Mouse (Mus musculus) forebrain, embryonic 13.5 days (tissue): ENCODE data around the gene Ints6. TPM values are rescaled to one million over a fixed set of nuclear protein-coding genes. Genes with fewer than 3 reads are reported as not detected.
"Not testable (repeated sequence)": the region's sequence is repeated elsewhere in the genome, so short reads cannot be mapped to it uniquely, and the experiment has no call there.

Source experiments
- ATAC-seq: fragments of 200-750 bp; cut with Nextera tagmentation; 2 replicates; pipeline ENCODE4 v1.8.0; 2017
- H3K27ac ChIP-seq: fragments of 300-500 bp; sonication (generic); 2 replicates; pipeline ENCODE4 v1.5.1; 2015; ENCODE audit warnings: inconsistent platforms, mild to moderate bottlenecking, moderate library complexity
- H3K27me3 ChIP-seq: fragments of 300-500 bp; sonication (generic); 2 replicates; pipeline ENCODE4 v1.6.1; 2015; ENCODE audit warnings: mild to moderate bottlenecking, inconsistent platforms
- H3K36me3 ChIP-seq: fragments of 300-500 bp; sonication (generic); 2 replicates; pipeline ENCODE4 v1.6.1; 2015; ENCODE audit warnings: mild to moderate bottlenecking, inconsistent platforms; ENCODE audit not compliant: poor library complexity, severe bottlenecking
- H3K4me1 ChIP-seq: fragments of 300-500 bp; sonication (generic); 2 replicates; pipeline ENCODE4 v1.6.1; 2015; ENCODE audit warnings: inconsistent platforms
- H3K4me2 ChIP-seq: fragments of 300-500 bp; sonication (generic); 2 replicates; pipeline ENCODE4 v1.6.1; 2015; ENCODE audit warnings: inconsistent platforms, mild to moderate bottlenecking, moderate library complexity
- H3K4me3 ChIP-seq: fragments of 300-500 bp; sonication (generic); 2 replicates; pipeline ENCODE4 v1.5.1; 2015; ENCODE audit warnings: mild to moderate bottlenecking, inconsistent platforms
- H3K9ac ChIP-seq: fragments of 300-500 bp; sonication (generic); 2 replicates; pipeline ENCODE4 v1.6.1; 2015; ENCODE audit warnings: mild to moderate bottlenecking, inconsistent platforms
- H3K9me3 ChIP-seq: fragments of 300-500 bp; sonication (generic); replicated peaks from 2 replicates; pipeline ENCODE4 v1.6.1; 2016; ENCODE audit warnings: inconsistent platforms
- WGBS: fragments of 180-500 bp; shearing (Covaris S2); methylation state at CpG from one replicate; pipeline ENCODE4 v1.1.7; 2015; 5-methylcytosine and 5-hydroxymethylcytosine counted together
- polyA plus RNA-seq: library from polyadenylated mRNA; unstranded; fragments of >200 nt; fragmentation: Nextera tagmentation; extraction: Ambion mirVana; gene quantifications from 2 replicates; pipeline ENCODE4 v1.2.1, GENCODE M21; 2015

Ints6 gene
- polyA plus RNA-seq, 1 experiment from 2014 or later: 17.9 TPM

DNA sequence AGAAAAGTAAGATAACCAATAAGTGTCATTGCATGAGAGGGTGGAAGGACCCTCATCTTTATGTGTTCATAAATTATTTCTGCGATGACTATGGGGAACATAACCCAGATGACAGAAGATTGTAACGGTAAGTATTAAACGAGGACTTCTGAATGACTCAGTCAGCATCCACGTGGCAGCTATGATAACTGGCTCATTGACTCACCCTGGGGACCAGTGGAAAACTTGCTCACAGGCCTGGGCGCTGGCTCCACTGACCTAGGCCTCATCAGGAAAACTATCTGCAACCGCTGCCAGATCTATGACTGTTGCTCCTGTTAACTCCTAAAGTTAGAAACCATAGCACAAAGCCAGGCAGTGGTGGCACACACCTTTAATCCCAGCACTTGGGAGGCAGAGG, 112.6 kb downstream of the Ints6 start:
- no peak for ATAC-seq
- H3K4me2 ChIP-seq: no peak overlapping the region
- no peak overlapping the region for H3K4me3 ChIP-seq
- no peaks in the 10 kb centered on the region for H3K4me1 ChIP-seq
- H3K9me3 ChIP-seq: no peaks in the 10 kb centered on the region
- H3K27me3 ChIP-seq: no peaks in the 10 kb centered on the region
- H3K9ac ChIP-seq: no peak overlapping the region
- 90% methylated on average over 6 of the region's 6 CpGs for WGBS
- no peaks in the 10 kb centered on the region for H3K36me3 ChIP-seq
- H3K27ac ChIP-seq: no peak overlapping the region

DNA sequence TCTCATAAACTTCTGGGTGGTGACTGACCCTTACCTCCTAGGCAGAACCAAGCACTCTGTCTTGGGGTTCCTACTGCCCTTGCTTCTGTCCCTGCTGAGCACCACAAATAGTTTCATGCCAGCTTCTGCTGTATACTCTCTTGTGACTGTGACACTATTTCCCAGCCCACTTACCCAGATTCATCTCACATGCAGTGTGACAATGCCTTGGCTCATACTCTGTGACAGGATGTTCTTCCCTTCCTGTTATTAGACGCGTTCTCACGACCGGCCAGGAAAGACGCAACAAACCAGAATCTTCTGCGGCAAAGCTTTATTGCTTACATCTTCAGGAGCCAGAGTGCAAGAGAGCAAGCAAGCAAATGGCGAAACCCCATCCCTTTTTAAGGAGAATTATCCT, 118.6 kb downstream of the Ints6 start:
- not testable (repeated sequence) for H3K9me3 ChIP-seq, H3K27ac ChIP-seq, ATAC-seq, H3K9ac ChIP-seq, H3K36me3 ChIP-seq, H3K4me2 ChIP-seq, H3K4me3 ChIP-seq, H3K27me3 ChIP-seq
- peaks cover 10% of the 10 kb centered on the region for H3K4me1 ChIP-seq
- WGBS: 96% methylated on average over 6 of the region's 7 CpGs

DNA sequence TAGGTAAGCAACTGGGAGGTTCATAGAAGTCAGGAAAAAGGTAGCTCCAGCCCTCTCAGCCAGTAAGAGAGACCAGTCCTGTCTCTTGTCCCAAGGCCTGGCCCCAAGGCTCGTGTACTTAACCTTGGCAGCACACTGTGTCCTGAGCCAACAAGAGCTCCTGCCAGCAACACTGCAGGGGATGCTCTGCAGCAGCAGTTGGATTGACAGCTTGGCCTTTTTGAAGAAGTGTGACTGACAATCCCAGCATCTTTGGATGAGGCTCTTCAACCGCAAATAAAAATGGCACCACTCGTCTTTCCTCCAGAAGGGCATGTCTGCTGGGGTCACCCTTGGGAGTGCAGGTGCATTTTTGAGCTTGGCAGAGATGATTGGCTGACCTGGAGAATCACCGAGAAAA, 120.6 kb downstream of the Ints6 start:
- no peak overlapping the region for H3K9ac ChIP-seq
- ATAC-seq: no peak
- no peak overlapping the region for H3K4me2 ChIP-seq
- no peak overlapping the region for H3K27ac ChIP-seq
- H3K27me3 ChIP-seq: no peaks in the 10 kb centered on the region
- peaks cover 12% of the 10 kb centered on the region for H3K4me1 ChIP-seq
- no peak overlapping the region for H3K4me3 ChIP-seq
- H3K9me3 ChIP-seq: no peaks in the 10 kb centered on the region
- WGBS: 76% methylated on average over 4 of the region's 4 CpGs
- H3K36me3 ChIP-seq: no peaks in the 10 kb centered on the region

DNA sequence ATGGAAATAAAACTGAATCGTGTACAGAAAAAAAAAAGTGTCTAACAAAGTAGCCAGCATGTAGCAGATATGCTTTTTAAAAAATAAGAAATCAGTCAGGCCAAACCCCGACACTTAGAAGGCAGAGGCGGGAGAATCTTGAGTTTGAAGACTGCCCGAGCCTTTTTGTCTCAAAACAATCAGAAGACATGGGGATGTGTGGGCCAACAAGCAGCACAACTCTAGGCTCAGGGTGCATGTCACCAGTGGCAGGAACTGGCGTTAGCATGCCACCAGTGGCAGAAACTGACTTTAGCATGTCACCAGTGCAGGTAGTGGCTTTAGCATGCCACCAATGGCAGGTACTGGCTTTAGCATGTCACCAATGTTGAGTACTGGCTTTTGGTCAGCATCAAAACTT, 121.4 kb downstream of the Ints6 start:
- H3K9me3 ChIP-seq: no peaks in the 10 kb centered on the region
- no peaks in the 10 kb centered on the region for H3K36me3 ChIP-seq
- H3K4me2 ChIP-seq: no peak overlapping the region
- H3K9ac ChIP-seq: no peak overlapping the region
- ATAC-seq: no peak
- no peak overlapping the region for H3K27ac ChIP-seq
- H3K4me3 ChIP-seq: no peak overlapping the region
- H3K27me3 ChIP-seq: no peaks in the 10 kb centered on the region
- peaks cover 12% of the 10 kb centered on the region for H3K4me1 ChIP-seq
- WGBS: 90% methylated on average over 5 of the region's 5 CpGs

DNA sequence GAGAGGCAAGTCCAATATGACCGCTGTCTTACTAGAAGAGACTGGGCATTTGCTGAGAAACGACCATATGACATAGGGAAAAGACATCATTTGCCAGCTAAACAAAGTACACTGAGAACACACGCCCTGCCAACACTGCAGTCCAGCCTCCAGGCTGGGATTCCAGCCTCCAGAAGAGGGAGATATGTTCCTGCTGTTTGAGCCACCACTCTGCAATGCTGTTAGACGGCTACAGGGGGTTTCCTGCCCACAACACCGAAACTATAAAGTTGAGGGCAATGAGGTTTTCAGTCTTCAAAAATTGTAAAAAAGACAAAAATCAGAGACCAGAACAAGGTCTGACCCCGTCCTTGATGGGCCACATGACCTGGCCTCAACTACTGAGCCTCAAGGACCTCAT, 121.9 kb downstream of the Ints6 start:
- no peak for ATAC-seq
- H3K4me2 ChIP-seq: no peak overlapping the region
- H3K9me3 ChIP-seq: no peaks in the 10 kb centered on the region
- no peak overlapping the region for H3K27ac ChIP-seq
- peaks cover 12% of the 10 kb centered on the region for H3K4me1 ChIP-seq
- 74% methylated on average over 6 of the region's 6 CpGs for WGBS
- H3K36me3 ChIP-seq: no peaks in the 10 kb centered on the region
- no peak overlapping the region for H3K9ac ChIP-seq
- H3K27me3 ChIP-seq: no peaks in the 10 kb centered on the region
- no peak overlapping the region for H3K4me3 ChIP-seq

DNA sequence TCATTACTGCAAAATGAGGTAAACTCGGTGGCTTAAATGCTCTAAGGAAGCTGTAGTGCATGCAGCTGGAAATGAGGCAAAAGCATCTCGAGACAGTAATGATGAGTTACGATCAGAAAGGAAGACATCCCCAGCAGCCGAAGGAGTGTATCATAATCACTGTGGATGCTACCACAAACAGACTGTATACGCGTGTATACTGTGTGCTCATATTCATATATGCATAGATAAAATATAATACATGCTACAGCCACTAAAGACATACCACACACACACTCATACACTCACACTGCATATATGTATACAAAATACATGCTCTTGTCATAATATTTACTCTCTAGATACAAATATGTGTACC, 122.6 kb downstream of the Ints6 start:
- peak; percentile 45; the same call in 1 of the 2 replicates for ATAC-seq
- no peaks in the 10 kb centered on the region for H3K9me3 ChIP-seq
- no peaks in the 10 kb centered on the region for H3K36me3 ChIP-seq
- no peaks in the 10 kb centered on the region for H3K27me3 ChIP-seq
- no peak overlapping the region for H3K9ac ChIP-seq
- peak overlapping the region; percentile 66; the same call in 1 of the 2 replicates for H3K27ac ChIP-seq
- no peak overlapping the region for H3K4me3 ChIP-seq
- 44% methylated on average over 6 of the region's 6 CpGs for WGBS
- peaks cover 12% of the 10 kb centered on the region for H3K4me1 ChIP-seq
- H3K4me2 ChIP-seq: peak overlapping the region; percentile 24; the same call in 1 of the 2 replicates

DNA sequence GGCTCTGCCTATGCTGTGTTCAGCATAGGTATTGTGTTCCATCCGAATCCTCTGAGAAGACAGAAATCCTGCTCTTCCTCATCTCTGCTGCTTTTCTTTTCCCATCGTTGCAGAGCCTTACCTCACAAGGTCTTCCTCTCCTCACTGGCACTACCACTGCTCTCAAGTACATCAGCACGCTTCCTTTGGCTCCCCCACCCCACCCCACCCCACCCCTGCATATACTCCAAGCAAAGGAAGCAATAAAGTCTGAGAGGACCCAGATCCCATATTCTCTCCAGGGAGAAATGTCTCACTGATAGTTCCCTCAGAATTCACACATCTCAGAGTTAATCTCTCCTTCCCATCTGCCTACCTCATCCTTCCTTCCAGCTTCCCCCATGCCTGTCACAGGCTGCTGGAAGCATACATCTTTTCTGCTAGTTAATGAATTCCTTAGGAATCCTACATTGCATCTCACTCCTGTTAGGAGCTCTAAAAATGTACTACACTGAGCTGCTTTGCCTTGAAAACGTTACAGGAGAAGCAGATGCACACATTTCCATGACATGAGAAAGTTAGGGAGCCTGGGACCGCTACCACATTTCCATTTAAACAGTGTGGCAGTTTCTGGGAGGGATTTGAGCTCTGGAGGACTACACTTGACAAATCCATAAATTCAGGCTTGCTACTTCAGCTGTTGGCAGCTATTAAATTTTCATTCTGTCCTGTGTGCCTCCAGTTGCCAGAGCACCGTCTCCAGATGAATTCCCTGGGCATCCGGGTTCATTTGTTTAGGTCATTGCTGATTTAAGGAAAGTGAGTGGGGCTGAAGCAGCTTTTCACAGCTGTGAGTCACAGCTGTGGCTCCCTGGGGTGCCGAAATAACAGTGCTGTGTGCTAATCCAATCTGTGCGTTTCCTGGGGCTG, 123.3 kb downstream of the Ints6 start:
- H3K27me3 ChIP-seq: no peaks in the 10 kb centered on the region
- H3K9ac ChIP-seq: no peak overlapping the region
- H3K27ac ChIP-seq: peak overlapping the region; percentile 66
- H3K4me3 ChIP-seq: no peak overlapping the region
- H3K4me1 ChIP-seq: peaks cover 12% of the 10 kb centered on the region
- H3K4me2 ChIP-seq: peak overlapping the region; percentile 24; the same call in 1 of the 2 replicates
- no peaks in the 10 kb centered on the region for H3K9me3 ChIP-seq
- peak; percentile 69; the same call in 1 of the 2 replicates for ATAC-seq
- no peaks in the 10 kb centered on the region for H3K36me3 ChIP-seq
- 24% methylated on average over 9 of the region's 9 CpGs for WGBS

DNA sequence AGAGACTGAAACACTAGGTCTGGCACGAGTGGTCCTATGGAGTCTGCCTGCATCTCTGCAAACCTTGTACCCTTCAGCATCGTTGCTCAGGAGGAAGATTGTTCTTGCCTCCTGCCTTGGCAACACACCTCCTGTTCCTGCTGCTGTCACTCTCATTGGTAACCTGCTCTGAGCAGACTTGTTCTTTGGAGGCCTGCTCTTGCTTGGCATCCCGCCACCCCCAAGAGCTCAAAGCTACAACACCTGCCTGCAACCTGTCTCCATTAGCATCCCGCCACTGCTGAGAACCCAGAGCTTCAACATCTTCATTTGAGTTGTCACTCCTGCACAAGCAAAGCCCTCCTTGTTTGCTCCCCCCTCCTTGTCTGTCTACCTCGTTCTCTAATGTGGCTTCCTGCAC, 133.0 kb downstream of the Ints6 start:
- no peak for ATAC-seq
- 88% methylated on average over 5 of the region's 5 CpGs for WGBS
- H3K4me2 ChIP-seq: no peak overlapping the region
- H3K4me1 ChIP-seq: peaks cover 8% of the 10 kb centered on the region
- H3K27ac ChIP-seq: no peak overlapping the region
- H3K9ac ChIP-seq: no peak overlapping the region
- no peak overlapping the region for H3K4me3 ChIP-seq
- 0 out of 2 replicates have a peak, but pooled peaks cover 3% of the 10 kb centered on the region for H3K9me3 ChIP-seq
- no peaks in the 10 kb centered on the region for H3K36me3 ChIP-seq
- no peaks in the 10 kb centered on the region for H3K27me3 ChIP-seq

Other genes starting within 250 kb of the Ints6 start
- gene Fam124a, start 205.4 kb downstream of the Ints6 start, polyA plus RNA-seq: 22.7 and 23.9 TPM in 2 replicates
- gene Gm4131, start 194.2 kb downstream of the Ints6 start, polyA plus RNA-seq: 0.14 TPM in 1 of 2 replicates, not detected in the other
- not detected in 2 replicates for gene Serpine3, start 97.5 kb downstream of the Ints6 start, polyA plus RNA-seq
- gene Wdfy2, start 76.5 kb upstream of the Ints6 start, polyA plus RNA-seq: 7.3 and 8.5 TPM in 2 replicates
- gene Defb48, start 223.3 kb upstream of the Ints6 start, polyA plus RNA-seq: not detected in 2 replicates
- gene Defb47, start 236.9 kb upstream of the Ints6 start, polyA plus RNA-seq: not detected in 2 replicates